Mouse (Mus musculus): ENCODE results near the gene Opcml.

DNA sequence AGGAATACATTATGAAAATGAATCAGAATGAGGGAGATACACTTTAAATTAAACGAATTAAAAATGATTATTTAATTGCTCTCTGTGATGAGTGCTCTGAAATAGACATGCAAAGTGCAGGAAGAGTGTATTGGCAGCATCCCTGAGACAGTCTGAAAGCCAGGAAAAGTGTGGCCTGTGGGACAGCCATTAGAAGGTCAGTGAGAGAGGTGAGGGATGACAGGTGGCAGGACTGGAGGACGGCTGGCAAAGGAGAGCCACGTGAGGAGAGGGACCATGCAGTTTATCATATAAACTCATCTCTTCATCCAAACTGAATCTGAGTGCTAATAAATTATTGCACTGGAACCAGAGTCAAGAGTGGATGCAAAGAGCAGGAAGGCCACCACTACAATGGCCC lies 796.7 kb downstream of the Opcml start:
- TF ChIP-seq CTCF (IDR thresholded peaks at IDR 0.05; ENCODE audit: control insufficient read depth, insufficient read depth, insufficient read length) (no peak), MYOG (IDR thresholded peaks at IDR 0.05; ENCODE audit: control insufficient read depth, extremely low read depth, insufficient read length) (no peak), USF1 (IDR thresholded peaks at IDR 0.05; ENCODE audit: low read depth) (no peak), FOSL1 (IDR thresholded peaks at IDR 0.05; ENCODE audit: insufficient read depth, low read length, poor library complexity, severe bottlenecking) (no peak), MAX (IDR thresholded peaks at IDR 0.05) (no peak), CEBPB (IDR thresholded peaks at IDR 0.05; ENCODE audit: low read depth) (no peak), MYOD1 (IDR thresholded peaks at IDR 0.05; ENCODE audit: control insufficient read depth, insufficient read length, low read depth) (no peak)
